Mouse (Mus musculus) B cell, adult 2 months (primary cell): ENCODE measurements around the gene Grin3a.
A peak's percentile ranks its signal among the peaks of the same experiment; 100 is the strongest.
"Not testable (repeated sequence)": the region's sequence is repeated elsewhere in the genome, so short reads cannot be mapped to it uniquely, and the experiment has no call there.

Source experiments
- DNase-seq, 2 experiments: peaks; one replicate each; pipeline ENCODE4 v3.0.0; 2022

The Grin3a gene

GRCm38 (mm10) chr4:49680171-49680875, 165.2 kb downstream of the Grin3a start:
- no peak for DNase-seq

- no peak for DNase-seq
Measured at GRCm38 (mm10) chr4:49676790-49677189, 168.8 kb downstream of the Grin3a start.

- no peak for DNase-seq
Measured at GRCm38 (mm10) chr4:49676071-49676470, 169.5 kb downstream of the Grin3a start.

GRCm38 (mm10) chr4:49664850-49665249, 180.7 kb downstream of the Grin3a start:
- DNase-seq = no peak

- no peak for DNase-seq
Measured at GRCm38 (mm10) chr4:49662231-49662630, 183.3 kb downstream of the Grin3a start.

GRCm38 (mm10) chr4:49661664-49662063, 183.9 kb downstream of the Grin3a start:
- no peak for DNase-seq

- no peak for DNase-seq
Measured at GRCm38 (mm10) chr4:49659421-49659820, 186.1 kb downstream of the Grin3a start.

GRCm38 (mm10) chr4:49639913-49640312, 205.6 kb downstream of the Grin3a start:
- DNase-seq = no peak

GRCm38 (mm10) chr4:49637821-49638220, 207.7 kb downstream of the Grin3a start:
- no peak for DNase-seq

- no peak for DNase-seq
Measured at GRCm38 (mm10) chr4:49632139-49632481, 213.4 kb downstream of the Grin3a start.

- DNase-seq = peak; percentile 97
Measured at GRCm38 (mm10) chr4:49631319-49632138, 214.0 kb downstream of the Grin3a start, which contains the start of gene Rnf20. Gene Rnf20, plus strand, starts transcription at chr4:49632006.

GRCm38 (mm10) chr4:49628941-49629340, 216.6 kb downstream of the Grin3a start:
- no peak for DNase-seq

- peak; percentile 79 to 82 for DNase-seq
Measured at GRCm38 (mm10) chr4:49626973-49627372, 218.6 kb downstream of the Grin3a start.

GRCm38 (mm10) chr4:49624969-49625368, 220.6 kb downstream of the Grin3a start:
- not testable (repeated sequence) for DNase-seq

- DNase-seq = no peak
Measured at GRCm38 (mm10) chr4:49623916-49624315, 221.6 kb downstream of the Grin3a start.

GRCm38 (mm10) chr4:49622272-49622671, 223.3 kb downstream of the Grin3a start:
- DNase-seq = no peak

GRCm38 (mm10) chr4:49619861-49620260, 225.7 kb downstream of the Grin3a start:
- not testable (repeated sequence) for DNase-seq

GRCm38 (mm10) chr4:49616924-49617323, 228.6 kb downstream of the Grin3a start:
- DNase-seq = no peak
